Mouse (Mus musculus): ENCODE measurements around the gene Alcam. TPM values are rescaled to one million over a fixed set of nuclear protein-coding genes. Genes with fewer than 3 reads are reported as not detected.

Gene Alcam
- polyA plus RNA-seq, 1 experiment from 2014 or later, result 35.2 TPM

- no peaks in the 10 kb centered on the region for H3K36me3 ChIP-seq (ENCODE audit: control insufficient read depth, insufficient read depth, low read length)
- no peak overlapping the region for H3K9ac ChIP-seq (ENCODE audit: low read depth, low read length)
- H3K27ac ChIP-seq (ENCODE audit: low read length), result no peak overlapping the region
- H3K4me3 ChIP-seq (ENCODE audit: low read depth, low read length), result no peak overlapping the region
- 75% methylated on average over 2 of the region's 2 CpGs for WGBS
- H3K27me3 ChIP-seq (ENCODE audit: control insufficient read depth, insufficient read depth, low read depth, low read length), result no peaks in the 10 kb centered on the region
- ATAC-seq, result no peak
- no peak overlapping the region for H3K4me2 ChIP-seq (ENCODE audit: low read length)
- no peaks in the 10 kb centered on the region for H3K9me3 ChIP-seq (replicated peaks; ENCODE audit: control insufficient read depth, low read length, poor library complexity, severe bottlenecking)
- H3K4me1 ChIP-seq (ENCODE audit: control insufficient read depth, insufficient read depth, low read length), result no peaks in the 10 kb centered on the region
Measured at GRCm38 (mm10) chr16:52405272-52405671, 48.6 kb downstream of the Alcam start.

GRCm38 (mm10) chr16:52399112-52399511 lies 54.8 kb downstream of the Alcam start:
- Histone ChIP-seq H3K4me1 (ENCODE audit: control insufficient read depth, insufficient read depth, low read length) (no peaks in the 10 kb centered on the region), H3K27me3 (ENCODE audit: control insufficient read depth, insufficient read depth, low read depth, low read length) (no peaks in the 10 kb centered on the region), H3K9ac (ENCODE audit: low read depth, low read length) (no peak overlapping the region), H3K36me3 (ENCODE audit: control insufficient read depth, insufficient read depth, low read length) (no peaks in the 10 kb centered on the region), H3K4me2 (ENCODE audit: low read length) (no peak overlapping the region), H3K4me3 (ENCODE audit: low read depth, low read length) (no peak overlapping the region), H3K27ac (ENCODE audit: low read length) (no peak overlapping the region), H3K9me3 (replicated peaks; ENCODE audit: control insufficient read depth, low read length, poor library complexity, severe bottlenecking) (no peaks in the 10 kb centered on the region)
- WGBS, result 81% methylated on average over 3 of the region's 3 CpGs
- ATAC-seq, result no peak

GRCm38 (mm10) chr16:52386781-52387300 lies 67.0 kb downstream of the Alcam start:
- peaks cover 3% of the 10 kb centered on the region; the same call in 1 of the 2 replicates for H3K4me1 ChIP-seq (ENCODE audit: control insufficient read depth, insufficient read depth, low read length)
- H3K36me3 ChIP-seq (ENCODE audit: control insufficient read depth, insufficient read depth, low read length), result no peaks in the 10 kb centered on the region
- no peak overlapping the region for H3K4me2 ChIP-seq (ENCODE audit: low read length)
- no peaks in the 10 kb centered on the region for H3K9me3 ChIP-seq (replicated peaks; ENCODE audit: control insufficient read depth, low read length, poor library complexity, severe bottlenecking)
- H3K9ac ChIP-seq (ENCODE audit: low read depth, low read length), result no peak overlapping the region
- no peak overlapping the region for H3K4me3 ChIP-seq (ENCODE audit: low read depth, low read length)
- no peak overlapping the region for H3K27ac ChIP-seq (ENCODE audit: low read length)
- WGBS, result 42% methylated on average over 5 of the region's 5 CpGs
- H3K27me3 ChIP-seq (ENCODE audit: control insufficient read depth, insufficient read depth, low read depth, low read length), result no peaks in the 10 kb centered on the region
- ATAC-seq, result no peak

- H3K27ac ChIP-seq (ENCODE audit: low read length), result no peak overlapping the region
- no peaks in the 10 kb centered on the region for H3K36me3 ChIP-seq (ENCODE audit: control insufficient read depth, insufficient read depth, low read length)
- H3K4me1 ChIP-seq (ENCODE audit: control insufficient read depth, insufficient read depth, low read length), result peaks cover 3% of the 10 kb centered on the region; the same call in 1 of the 2 replicates
- no peak overlapping the region for H3K9ac ChIP-seq (ENCODE audit: low read depth, low read length)
- no peak overlapping the region for H3K4me2 ChIP-seq (ENCODE audit: low read length)
- 52% methylated on average over 13 of the region's 13 CpGs for WGBS
- no peaks in the 10 kb centered on the region for H3K9me3 ChIP-seq (replicated peaks; ENCODE audit: control insufficient read depth, low read length, poor library complexity, severe bottlenecking)
- H3K27me3 ChIP-seq (ENCODE audit: control insufficient read depth, insufficient read depth, low read depth, low read length), result no peaks in the 10 kb centered on the region
- H3K4me3 ChIP-seq (ENCODE audit: low read depth, low read length), result no peak overlapping the region
- ATAC-seq, result 0 out of 2 replicates have a peak, but pooled peaks have one; percentile 62
Measured at GRCm38 (mm10) chr16:52383456-52384185, 70.3 kb downstream of the Alcam start.

- Histone ChIP-seq H3K9me3 (replicated peaks; ENCODE audit: control insufficient read depth, low read length, poor library complexity, severe bottlenecking) (no peaks in the 10 kb centered on the region), H3K4me1 (ENCODE audit: control insufficient read depth, insufficient read depth, low read length) (0 out of 2 replicates have a peak, but pooled peaks cover 3% of the 10 kb centered on the region), H3K9ac (ENCODE audit: low read depth, low read length) (no peak overlapping the region), H3K4me2 (ENCODE audit: low read length) (no peak overlapping the region), H3K27me3 (ENCODE audit: control insufficient read depth, insufficient read depth, low read depth, low read length) (no peaks in the 10 kb centered on the region), H3K36me3 (ENCODE audit: control insufficient read depth, insufficient read depth, low read length) (no peaks in the 10 kb centered on the region), H3K27ac (ENCODE audit: low read length) (no peak overlapping the region), H3K4me3 (ENCODE audit: low read depth, low read length) (no peak overlapping the region)
- ATAC-seq, result no peak
- WGBS, result 79% methylated on average over 7 of the region's 7 CpGs
Measured at GRCm38 (mm10) chr16:52378811-52379597, 74.9 kb downstream of the Alcam start.

GRCm38 (mm10) chr16:52376827-52377226 lies 77.0 kb downstream of the Alcam start:
- 99% methylated on average over 2 of the region's 2 CpGs for WGBS
- H3K9ac ChIP-seq (ENCODE audit: low read depth, low read length), result no peak overlapping the region
- ATAC-seq, result no peak

GRCm38 (mm10) chr16:52371956-52372355 lies 81.9 kb downstream of the Alcam start:
- WGBS, result 78% methylated on average over 2 of the region's 2 CpGs
- no peak overlapping the region for H3K27ac ChIP-seq (ENCODE audit: low read length)

More at GRCm38 (mm10) chr16:52376827-52377226, 77.0 kb downstream of the Alcam start:
- Histone ChIP-seq H3K27ac (ENCODE audit: low read length) (no peak overlapping the region), H3K36me3 (ENCODE audit: control insufficient read depth, insufficient read depth, low read length) (no peaks in the 10 kb centered on the region), H3K4me2 (ENCODE audit: low read length) (no peak overlapping the region), H3K4me3 (ENCODE audit: low read depth, low read length) (no peak overlapping the region), H3K27me3 (ENCODE audit: control insufficient read depth, insufficient read depth, low read depth, low read length) (no peaks in the 10 kb centered on the region), H3K4me1 (ENCODE audit: control insufficient read depth, insufficient read depth, low read length) (no peaks in the 10 kb centered on the region), H3K9me3 (replicated peaks; ENCODE audit: control insufficient read depth, low read length, poor library complexity, severe bottlenecking) (no peaks in the 10 kb centered on the region)

GRCm38 (mm10) chr16:52368521-52368920 lies 85.4 kb downstream of the Alcam start:
- H3K4me2 ChIP-seq (ENCODE audit: low read length), result no peak overlapping the region
- H3K36me3 ChIP-seq (ENCODE audit: control insufficient read depth, insufficient read depth, low read length), result no peaks in the 10 kb centered on the region
- no peak overlapping the region for H3K27ac ChIP-seq (ENCODE audit: low read length)
- no peak overlapping the region for H3K9ac ChIP-seq (ENCODE audit: low read depth, low read length)
- WGBS, result 97% methylated on average over 5 of the region's 5 CpGs
- H3K4me3 ChIP-seq (ENCODE audit: low read depth, low read length), result no peak overlapping the region
- no peak for ATAC-seq
- no peaks in the 10 kb centered on the region for H3K9me3 ChIP-seq (replicated peaks; ENCODE audit: control insufficient read depth, low read length, poor library complexity, severe bottlenecking)
- no peaks in the 10 kb centered on the region for H3K4me1 ChIP-seq (ENCODE audit: control insufficient read depth, insufficient read depth, low read length)
- H3K27me3 ChIP-seq (ENCODE audit: control insufficient read depth, insufficient read depth, low read depth, low read length), result no peaks in the 10 kb centered on the region

More at GRCm38 (mm10) chr16:52371956-52372355, 81.9 kb downstream of the Alcam start:
- Histone ChIP-seq H3K4me3 (ENCODE audit: low read depth, low read length) (no peak overlapping the region), H3K4me1 (ENCODE audit: control insufficient read depth, insufficient read depth, low read length) (no peaks in the 10 kb centered on the region), H3K4me2 (ENCODE audit: low read length) (no peak overlapping the region), H3K9ac (ENCODE audit: low read depth, low read length) (no peak overlapping the region), H3K36me3 (ENCODE audit: control insufficient read depth, insufficient read depth, low read length) (no peaks in the 10 kb centered on the region), H3K9me3 (replicated peaks; ENCODE audit: control insufficient read depth, low read length, poor library complexity, severe bottlenecking) (no peaks in the 10 kb centered on the region), H3K27me3 (ENCODE audit: control insufficient read depth, insufficient read depth, low read depth, low read length) (no peaks in the 10 kb centered on the region)
- no peak for ATAC-seq

- Histone ChIP-seq H3K4me2 (ENCODE audit: low read length) (no peak overlapping the region), H3K4me1 (ENCODE audit: control insufficient read depth, insufficient read depth, low read length) (no peaks in the 10 kb centered on the region), H3K36me3 (ENCODE audit: control insufficient read depth, insufficient read depth, low read length) (no peaks in the 10 kb centered on the region), H3K9me3 (replicated peaks; ENCODE audit: control insufficient read depth, low read length, poor library complexity, severe bottlenecking) (no peaks in the 10 kb centered on the region), H3K27me3 (ENCODE audit: control insufficient read depth, insufficient read depth, low read depth, low read length) (no peaks in the 10 kb centered on the region), H3K9ac (ENCODE audit: low read depth, low read length) (no peak overlapping the region), H3K4me3 (ENCODE audit: low read depth, low read length) (no peak overlapping the region), H3K27ac (ENCODE audit: low read length) (no peak overlapping the region)
- 90% methylated on average over 4 of the region's 4 CpGs for WGBS
- no peak for ATAC-seq
Measured at GRCm38 (mm10) chr16:52366915-52367314, 87.0 kb downstream of the Alcam start.
